Mouse (Mus musculus) neural tube, embryonic 15.5 days (tissue): ENCODE measurements around the gene Tmem119. TPM values are rescaled to one million over a fixed set of nuclear protein-coding genes. Genes with fewer than 3 reads are reported as not detected.

ENCODE experiments used
- ATAC-seq: fragments of 200-750 bp; cut with Nextera tagmentation; 2 replicates; pipeline ENCODE4 v1.8.0; 2017; ENCODE audit warnings: mild to moderate bottlenecking, moderate TSS enrichment, moderate library complexity; ENCODE audit not compliant: low FRiP score
- H3K27ac ChIP-seq: fragments of 300-500 bp; sonication (generic); replicated peaks from 2 replicates; pipeline ENCODE4 v1.5.1; 2015; ENCODE audit warnings: mild to moderate bottlenecking, inconsistent platforms
- H3K27me3 ChIP-seq: fragments of 300-500 bp; sonication (generic); replicated peaks from 2 replicates; pipeline ENCODE4 v1.6.1; 2015; ENCODE audit warnings: inconsistent platforms
- H3K36me3 ChIP-seq: fragments of 300-500 bp; sonication (generic); 2 replicates; pipeline ENCODE4 v1.6.1; 2015; ENCODE audit warnings: inconsistent platforms
- H3K4me1 ChIP-seq: fragments of 300-500 bp; sonication (generic); 2 replicates; pipeline ENCODE4 v1.6.1; 2015; ENCODE audit warnings: inconsistent platforms
- H3K4me2 ChIP-seq: fragments of 300-500 bp; sonication (generic); 2 replicates; pipeline ENCODE4 v1.6.1; 2015; ENCODE audit warnings: inconsistent platforms, mild to moderate bottlenecking, moderate library complexity
- H3K4me3 ChIP-seq: fragments of 300-500 bp; sonication (generic); replicated peaks from 2 replicates; pipeline ENCODE4 v1.5.1; 2015; ENCODE audit warnings: mild to moderate bottlenecking, inconsistent platforms
- H3K9ac ChIP-seq: fragments of 300-500 bp; sonication (generic); replicated peaks from 2 replicates; pipeline ENCODE4 v1.6.1; 2015; ENCODE audit warnings: mild to moderate bottlenecking, inconsistent platforms
- H3K9me3 ChIP-seq: fragments of 300-500 bp; sonication (generic); replicated peaks from 2 replicates; pipeline ENCODE4 v1.6.1; 2016; ENCODE audit warnings: inconsistent platforms
- WGBS: fragments of 180-500 bp; shearing (Covaris S2); methylation state at CpG from one replicate; pipeline ENCODE4 v1.1.7; 2015; ENCODE audit warnings: mixed read lengths; 5-methylcytosine and 5-hydroxymethylcytosine counted together
- polyA plus RNA-seq: library from polyadenylated mRNA; unstranded; fragments of >200 nt; fragmentation: Nextera tagmentation; extraction: Ambion mirVana; gene quantifications from 2 replicates; pipeline ENCODE4 v1.2.1, GENCODE M21; 2015

The Tmem119 gene
- polyA plus RNA-seq, 1 experiment from 2014 or later, result 12.1 TPM

DNA sequence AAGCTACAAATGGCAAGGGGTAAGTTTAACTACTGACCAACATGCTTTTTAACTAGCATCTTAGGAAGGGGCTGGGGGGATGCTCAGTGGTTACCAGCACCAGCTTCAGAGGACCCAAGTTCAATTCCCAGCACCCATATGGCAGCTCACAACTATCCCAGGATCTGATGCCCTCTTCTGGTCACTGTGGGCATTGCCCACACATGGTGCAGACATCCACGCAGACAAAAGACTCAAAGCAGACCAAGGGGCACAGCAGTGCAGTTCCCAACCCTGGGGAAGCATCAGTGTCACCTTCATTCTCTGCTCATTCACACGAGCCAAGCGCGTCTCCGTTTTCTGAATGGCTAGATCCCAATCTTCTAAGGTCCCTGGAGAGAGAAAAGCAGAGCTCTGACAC is 52.7 kb downstream of the Tmem119 start:
- Histone ChIP-seq H3K27ac (no peak overlapping the region), H3K4me1 (no peaks in the 10 kb centered on the region), H3K9ac (no peak overlapping the region), H3K36me3 (peaks cover 98% of the 10 kb centered on the region), H3K4me2 (no peak overlapping the region), H3K4me3 (no peak overlapping the region), H3K27me3 (no peaks in the 10 kb centered on the region), H3K9me3 (no peaks in the 10 kb centered on the region)
- 96% methylated on average over 5 of the region's 5 CpGs for WGBS
- no peak for ATAC-seq

Other genes starting within 250 kb of the Tmem119 start
- gene Cmklr1, start 150.1 kb downstream of the Tmem119 start, polyA plus RNA-seq, result 2.9 and 3.2 TPM in 2 replicates
- not detected in 2 replicates for gene 1700069L16Rik, start 75.7 kb downstream of the Tmem119 start, polyA plus RNA-seq
- 9.6 and 11.1 TPM in 2 replicates for gene Ficd, start 64.7 kb downstream of the Tmem119 start, polyA plus RNA-seq
- gene Sart3, start 28.0 kb downstream of the Tmem119 start, polyA plus RNA-seq, result 40.7 and 42.3 TPM in 2 replicates
- 88.6 and 90.9 TPM in 2 replicates for gene Iscu, start 27.8 kb downstream of the Tmem119 start, polyA plus RNA-seq
- gene Selplg, start 32.1 kb upstream of the Tmem119 start, polyA plus RNA-seq, result 2.3 and 27.7 TPM in 2 replicates
- 160 and 162 TPM in 2 replicates for gene Coro1c, start 108.2 kb upstream of the Tmem119 start, polyA plus RNA-seq
- 9.8 and 13.1 TPM in 2 replicates for gene Ssh1, start 193.4 kb upstream of the Tmem119 start, polyA plus RNA-seq
- gene Dao, start 203.2 kb upstream of the Tmem119 start, polyA plus RNA-seq, result 0.60 TPM in 1 of 2 replicates, not detected in the other